Mouse (Mus musculus): Measurements from ENCODE around the gene Rhot1. TPM values are rescaled to one million over a fixed set of nuclear protein-coding genes. Genes with fewer than 3 reads are reported as not detected.

Rhot1 gene
- 38.2 and 44.9 TPM in 2 replicates for polyA plus RNA-seq (2015; fragmentation: Nextera tagmentation; extraction: Ambion mirVana)

DNA sequence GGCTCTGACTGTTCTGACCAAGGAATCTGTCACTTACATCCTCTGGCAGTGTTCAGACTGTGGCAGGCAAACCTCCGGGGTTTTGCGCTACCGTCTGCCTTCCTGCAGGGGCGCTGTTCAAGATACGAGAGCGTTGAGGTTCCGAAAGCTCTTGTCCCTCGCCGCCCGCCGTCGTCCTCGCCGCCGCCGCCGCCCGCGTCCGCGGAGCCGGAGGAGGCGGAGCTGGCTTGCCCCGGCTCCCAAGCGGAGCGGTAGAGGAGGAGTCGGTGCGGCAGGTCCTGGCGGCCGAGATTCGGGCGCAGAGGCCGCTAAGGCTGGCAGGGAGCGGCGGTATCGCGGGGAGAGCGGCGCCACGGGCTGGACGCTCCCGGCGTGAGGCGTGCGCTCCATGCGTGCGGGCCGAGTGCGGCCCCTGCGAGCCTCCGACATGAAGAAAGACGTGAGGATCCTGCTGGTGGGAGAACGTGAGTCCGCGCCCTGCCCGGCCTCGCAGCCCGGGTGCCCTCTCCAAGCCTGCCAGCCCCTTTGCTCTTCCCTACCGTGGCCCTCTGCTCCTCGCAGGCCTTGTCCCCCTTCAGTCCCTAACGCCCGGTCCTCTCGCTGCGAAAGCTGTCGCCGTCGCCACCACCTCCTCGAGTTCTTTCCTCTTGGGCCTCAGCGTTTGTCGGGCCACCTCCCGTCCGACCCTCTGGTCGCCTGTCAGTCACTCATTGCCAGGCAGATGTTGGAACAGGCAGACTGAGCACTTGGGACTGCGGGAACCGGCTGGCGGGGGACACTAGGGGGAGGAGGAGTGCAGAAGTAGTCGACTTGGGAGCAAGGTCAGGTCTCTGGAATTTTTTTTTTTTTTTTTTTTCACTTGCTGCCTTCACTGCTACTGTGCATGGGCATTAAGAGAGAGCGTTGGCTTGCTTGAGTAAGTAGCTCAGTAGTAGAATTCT, at the start of gene Rhot1:
Gene Rhot1, plus strand, starts transcription at position 160 of the 941 bp plus-strand sequence.
- peak; percentile 97 for DNase-seq (ENCODE audit: low spot score)
- WGBS, result under 1% methylated on average over 46 of the region's 78 CpGs

DNA sequence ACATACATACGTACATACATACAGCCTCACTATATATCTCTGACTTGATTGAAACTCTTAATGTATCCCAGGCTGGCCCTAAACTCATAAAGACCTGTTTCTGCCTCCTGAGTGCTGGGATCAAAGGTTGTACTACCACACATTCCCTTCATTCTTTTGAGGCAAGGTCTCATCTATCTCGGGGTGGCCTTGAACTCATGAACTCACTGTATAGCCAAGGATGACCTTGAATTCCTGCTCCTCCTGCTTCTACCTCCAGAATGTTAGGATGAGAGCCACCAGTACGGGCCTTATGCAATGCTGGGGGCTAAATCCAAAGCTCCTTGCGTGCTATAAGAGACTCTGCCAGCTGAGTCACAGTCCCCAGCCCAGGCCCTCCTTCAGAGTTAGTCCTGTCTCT, 47.8 kb upstream of the Rhot1 start:
- TF ChIP-seq EP300 (IDR thresholded peaks at IDR 0.05) (no peak), CTCF (IDR thresholded peaks at IDR 0.05) (no peak)
- Histone ChIP-seq H3K9me3 (ENCODE audit: low read length) (no peaks in the 10 kb centered on the region), H3K9ac (replicated peaks; ENCODE audit: low read depth) (no peak overlapping the region), H3K36me3 (ENCODE audit: insufficient read depth, low read length) (no peaks in the 10 kb centered on the region), H3K4me3 (ENCODE audit: low read depth, low read length) (no peak overlapping the region), H3K27me3 (replicated peaks; ENCODE audit: insufficient read depth, low read length) (no peaks in the 10 kb centered on the region), H3K4me1 (ENCODE audit: insufficient read depth, low read depth, low read length) (no peaks in the 10 kb centered on the region), H3K27ac (ENCODE audit: low read length) (no peak overlapping the region), H3K4me2 (replicated peaks; ENCODE audit: low read depth, low read length) (no peak overlapping the region)
- ATAC-seq (no peak), DNase-seq (ENCODE audit: low spot score) (no peak)
- WGBS, result 67% methylated on average over 4 of the region's 4 CpGs

More for the DNA sequence above, at the start of gene Rhot1:
- H3K9me3 ChIP-seq (ENCODE audit: low read length), result no peaks in the 10 kb centered on the region
- 0 out of 2 replicates have a peak, but pooled peaks cover 3% of the 10 kb centered on the region for H3K36me3 ChIP-seq (ENCODE audit: insufficient read depth, low read length)
- H3K4me2 ChIP-seq (replicated peaks; ENCODE audit: low read depth, low read length), result peak within 1 kb of the TSS; percentile 65
- no peaks in the 10 kb centered on the region; the same call in 1 of the 2 replicates for H3K4me1 ChIP-seq (ENCODE audit: insufficient read depth, low read depth, low read length)
- H3K4me3 ChIP-seq (ENCODE audit: low read depth, low read length), result peak within 1 kb of the TSS; percentile 85
- no peak for TF ChIP-seq EP300 (IDR thresholded peaks at IDR 0.05)
- TF ChIP-seq CTCF (IDR thresholded peaks at IDR 0.05), result peak; percentile 95
- peak within 1 kb of the TSS; percentile 77 for H3K9ac ChIP-seq (replicated peaks; ENCODE audit: low read depth)
- peak within 1 kb of the TSS; percentile 95 for H3K27ac ChIP-seq (ENCODE audit: low read length)
- no peaks in the 10 kb centered on the region for H3K27me3 ChIP-seq (replicated peaks; ENCODE audit: insufficient read depth, low read length)
- ATAC-seq, result peak; percentile 97

DNA sequence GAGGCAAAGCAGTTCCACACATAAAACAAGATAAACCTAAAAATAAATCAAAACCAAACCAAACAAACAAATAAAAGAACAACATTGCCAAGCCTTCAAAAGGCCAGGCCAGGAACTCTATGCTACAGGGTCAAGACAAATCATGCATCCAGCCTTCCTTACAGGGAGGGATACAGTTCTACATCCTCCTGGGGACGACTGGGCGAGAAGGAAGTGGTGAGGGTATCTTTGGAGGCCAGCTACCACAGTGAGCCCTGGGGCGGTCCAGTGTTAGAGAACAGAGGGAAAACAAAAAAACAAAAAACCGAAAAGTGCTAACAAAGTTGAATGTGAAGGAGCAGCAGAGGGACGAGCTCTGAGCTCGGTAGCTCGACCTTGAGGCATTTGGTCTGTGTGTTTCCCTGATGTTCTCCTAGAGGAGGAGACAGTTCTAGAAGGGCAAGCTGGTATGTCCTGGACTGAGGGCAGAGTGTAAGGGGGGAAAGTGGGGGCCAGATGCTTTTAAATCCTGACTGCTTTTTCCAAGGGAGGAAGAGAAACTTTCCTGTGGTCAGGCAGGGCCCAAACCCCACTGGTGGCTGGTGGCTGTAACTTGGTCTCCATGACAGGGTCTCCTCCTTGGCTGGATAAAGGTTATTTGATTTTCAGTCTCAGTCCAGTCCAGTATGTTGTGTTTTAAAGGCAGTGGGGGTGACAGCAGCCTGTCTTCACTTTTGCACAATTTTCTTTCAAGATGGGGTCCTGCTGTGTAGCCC, 45.3 kb upstream of the Rhot1 start:
- no peak overlapping the region for H3K4me3 ChIP-seq (ENCODE audit: low read depth, low read length)
- H3K27me3 ChIP-seq (replicated peaks; ENCODE audit: insufficient read depth, low read length), result no peaks in the 10 kb centered on the region
- TF ChIP-seq EP300 (IDR thresholded peaks at IDR 0.05) (no peak), CTCF (IDR thresholded peaks at IDR 0.05) (no peak)
- WGBS, result 62% methylated on average over 7 of the region's 7 CpGs
- H3K4me1 ChIP-seq (ENCODE audit: insufficient read depth, low read depth, low read length), result no peaks in the 10 kb centered on the region
- H3K36me3 ChIP-seq (ENCODE audit: insufficient read depth, low read length), result no peaks in the 10 kb centered on the region
- no peaks in the 10 kb centered on the region for H3K9me3 ChIP-seq (ENCODE audit: low read length)
- no peak for DNase-seq (ENCODE audit: low spot score)
- H3K9ac ChIP-seq (replicated peaks; ENCODE audit: low read depth), result no peak overlapping the region
- H3K4me2 ChIP-seq (replicated peaks; ENCODE audit: low read depth, low read length), result no peak overlapping the region
- no peak overlapping the region for H3K27ac ChIP-seq (ENCODE audit: low read length)
- ATAC-seq, result no peak

GRCm38 (mm10) chr11:80164224-80164623, 44.6 kb upstream of the Rhot1 start:
- Histone ChIP-seq H3K4me1 (ENCODE audit: insufficient read depth, low read depth, low read length) (no peaks in the 10 kb centered on the region), H3K36me3 (ENCODE audit: insufficient read depth, low read length) (no peaks in the 10 kb centered on the region), H3K27ac (ENCODE audit: low read length) (no peak overlapping the region), H3K4me3 (ENCODE audit: low read depth, low read length) (no peak overlapping the region), H3K9me3 (ENCODE audit: low read length) (no peaks in the 10 kb centered on the region), H3K4me2 (replicated peaks; ENCODE audit: low read depth, low read length) (no peak overlapping the region), H3K9ac (replicated peaks; ENCODE audit: low read depth) (no peak overlapping the region), H3K27me3 (replicated peaks; ENCODE audit: insufficient read depth, low read length) (no peaks in the 10 kb centered on the region)
- DNase-seq (ENCODE audit: low spot score) (no peak), ATAC-seq (no peak)
- 67% methylated on average over 2 of the region's 2 CpGs for WGBS
- no peak for TF ChIP-seq CTCF (IDR thresholded peaks at IDR 0.05)
- TF ChIP-seq EP300 (IDR thresholded peaks at IDR 0.05), result no peak

DNA sequence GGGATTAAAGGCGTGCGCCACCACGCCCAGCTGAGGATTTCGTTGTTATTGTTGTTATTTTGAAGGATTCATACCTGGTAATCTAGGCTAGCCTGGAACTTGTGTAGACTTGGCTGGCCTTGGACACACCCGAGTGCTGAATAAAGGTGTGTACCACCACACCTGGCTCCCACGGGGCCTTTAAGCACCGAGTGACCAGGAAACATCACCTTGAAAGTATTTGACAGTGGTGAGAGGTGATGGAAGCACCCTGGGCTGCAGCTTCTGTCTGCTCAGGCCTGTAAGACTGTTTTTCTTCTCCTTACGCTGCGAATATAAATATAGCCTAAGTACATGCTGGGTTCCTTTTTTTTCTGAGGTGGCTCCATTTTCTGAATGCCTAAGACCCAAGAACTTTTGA, 40.7 kb upstream of the Rhot1 start:
- TF ChIP-seq EP300 (IDR thresholded peaks at IDR 0.05) (no peak), CTCF (IDR thresholded peaks at IDR 0.05) (no peak)
- no peak overlapping the region for H3K27ac ChIP-seq (ENCODE audit: low read length)
- ATAC-seq (no peak), DNase-seq (ENCODE audit: low spot score) (no peak)
- no peaks in the 10 kb centered on the region for H3K36me3 ChIP-seq (ENCODE audit: insufficient read depth, low read length)
- no peak overlapping the region for H3K4me2 ChIP-seq (replicated peaks; ENCODE audit: low read depth, low read length)
- no peak overlapping the region for H3K9ac ChIP-seq (replicated peaks; ENCODE audit: low read depth)
- no peak overlapping the region for H3K4me3 ChIP-seq (ENCODE audit: low read depth, low read length)
- 88% methylated on average over 9 of the region's 9 CpGs for WGBS
- no peaks in the 10 kb centered on the region for H3K27me3 ChIP-seq (replicated peaks; ENCODE audit: insufficient read depth, low read length)
- H3K9me3 ChIP-seq (ENCODE audit: low read length), result no peaks in the 10 kb centered on the region
- H3K4me1 ChIP-seq (ENCODE audit: insufficient read depth, low read depth, low read length), result no peaks in the 10 kb centered on the region

GRCm38 (mm10) chr11:80168611-80169249, 40.1 kb upstream of the Rhot1 start:
- TF ChIP-seq CTCF (IDR thresholded peaks at IDR 0.05) (no peak), EP300 (IDR thresholded peaks at IDR 0.05) (no peak)
- 66% methylated on average over 4 of the region's 4 CpGs for WGBS
- DNase-seq (ENCODE audit: low spot score), result no peak

More at GRCm38 (mm10) chr11:80168611-80169249, 40.1 kb upstream of the Rhot1 start:
- Histone ChIP-seq H3K4me1 (ENCODE audit: insufficient read depth, low read depth, low read length) (no peaks in the 10 kb centered on the region), H3K4me3 (ENCODE audit: low read depth, low read length) (no peak overlapping the region), H3K4me2 (replicated peaks; ENCODE audit: low read depth, low read length) (no peak overlapping the region), H3K36me3 (ENCODE audit: insufficient read depth, low read length) (no peaks in the 10 kb centered on the region), H3K9ac (replicated peaks; ENCODE audit: low read depth) (no peak overlapping the region), H3K27me3 (replicated peaks; ENCODE audit: insufficient read depth, low read length) (no peaks in the 10 kb centered on the region), H3K27ac (ENCODE audit: low read length) (no peak overlapping the region), H3K9me3 (ENCODE audit: low read length) (no peaks in the 10 kb centered on the region)
- ATAC-seq, result peak; percentile 52
